Mouse (Mus musculus) neural tube, embryonic 11.5 days (tissue): ENCODE data around the gene Defb20. TPM values are rescaled to one million over a fixed set of nuclear protein-coding genes. Genes with fewer than 3 reads are reported as not detected.

Experiments used
- ATAC-seq: fragments of 200-750 bp; cut with Nextera tagmentation; 2 replicates; pipeline ENCODE4 v1.8.0; 2017; ENCODE audit warnings: moderate number of reproducible peaks, mild to moderate bottlenecking, moderate TSS enrichment, moderate library complexity; ENCODE audit not compliant: insufficient read depth, low FRiP score, low TSS enrichment
- DNase-seq: peaks from one replicate; pipeline ENCODE4 v3.0.0-alpha.2; 2015; ENCODE audit warnings: low spot score
- H3K27ac ChIP-seq: fragments of 300-500 bp; sonication (generic); 2 replicates; pipeline ENCODE4 v1.5.1; 2014; ENCODE audit warnings: low read depth, mild to moderate bottlenecking, low read length
- H3K27me3 ChIP-seq: fragments of 300-500 bp; sonication (generic); 2 replicates; pipeline ENCODE4 v1.6.1; 2014; ENCODE audit warnings: mild to moderate bottlenecking, low read length, mixed read lengths; ENCODE audit not compliant: control insufficient read depth, insufficient read depth
- H3K36me3 ChIP-seq: fragments of 300-500 bp; sonication (generic); 2 replicates; pipeline ENCODE4 v1.6.1; 2014; ENCODE audit warnings: mild to moderate bottlenecking, low read length, moderate library complexity, mixed read lengths; ENCODE audit not compliant: control insufficient read depth, insufficient read depth
- H3K4me1 ChIP-seq: fragments of 300-500 bp; sonication (generic); 2 replicates; pipeline ENCODE4 v1.6.1; 2014; ENCODE audit warnings: low read length, mixed read lengths; ENCODE audit not compliant: control insufficient read depth, insufficient read depth
- H3K4me2 ChIP-seq: fragments of 300-500 bp; sonication (generic); 2 replicates; pipeline ENCODE4 v1.6.1; 2014; ENCODE audit warnings: low read depth, mild to moderate bottlenecking, moderate library complexity
- H3K4me3 ChIP-seq: fragments of 300-500 bp; sonication (generic); 2 replicates; pipeline ENCODE4 v1.5.1; 2014; ENCODE audit warnings: low read depth, low read length
- H3K9ac ChIP-seq: fragments of 300-500 bp; sonication (generic); 2 replicates; pipeline ENCODE4 v1.6.1; 2014; ENCODE audit warnings: mild to moderate bottlenecking, low read length
- H3K9me3 ChIP-seq: fragments of 300-500 bp; sonication (generic); 2 replicates; pipeline ENCODE4 v1.6.1; 2016; ENCODE audit warnings: low read length; ENCODE audit not compliant: control insufficient read depth
- WGBS: fragments of 180-500 bp; shearing (Covaris S2); extraction: QIAGEN DNeasy Blood & Tissue Kit; methylation state at CpG from one replicate; pipeline ENCODE4 v1.1.7; 2014; 5-methylcytosine and 5-hydroxymethylcytosine counted together
- polyA plus RNA-seq: library from polyadenylated mRNA; unstranded; fragments of >200 nt; fragmentation: Nextera tagmentation; extraction: Ambion mirVana; gene quantifications from 2 replicates; pipeline ENCODE4 v1.2.1, GENCODE M21; 2014

Defb20 gene
- polyA plus RNA-seq, 1 experiment from 2014 or later, result not detected

- WGBS, result 88% methylated on average over 7 of the region's 7 CpGs
These were observed 4.9 kb downstream of the Defb20 start for GRCm38 (mm10) chr2:152481726-152482125.

GRCm38 (mm10) chr2:152487024-152487423, 10.2 kb downstream of the Defb20 start:
- Histone ChIP-seq H3K36me3 (no peaks in the 10 kb centered on the region), H3K27me3 (no peaks in the 10 kb centered on the region), H3K9ac (no peak overlapping the region), H3K9me3 (no peaks in the 10 kb centered on the region), H3K4me3 (no peak overlapping the region), H3K27ac (no peak overlapping the region), H3K4me1 (no peaks in the 10 kb centered on the region), H3K4me2 (no peak overlapping the region)
- ATAC-seq (no peak), DNase-seq (no peak)
- WGBS, result 75% methylated on average over 2 of the region's 2 CpGs

More at GRCm38 (mm10) chr2:152481726-152482125, 4.9 kb downstream of the Defb20 start:
- no peak overlapping the region for H3K9ac ChIP-seq
- no peak for DNase-seq
- no peak overlapping the region for H3K4me3 ChIP-seq
- H3K27ac ChIP-seq, result no peak overlapping the region
- no peaks in the 10 kb centered on the region for H3K36me3 ChIP-seq
- no peaks in the 10 kb centered on the region for H3K9me3 ChIP-seq
- no peak for ATAC-seq
- H3K27me3 ChIP-seq, result no peaks in the 10 kb centered on the region
- no peaks in the 10 kb centered on the region for H3K4me1 ChIP-seq
- no peak overlapping the region for H3K4me2 ChIP-seq

DNA sequence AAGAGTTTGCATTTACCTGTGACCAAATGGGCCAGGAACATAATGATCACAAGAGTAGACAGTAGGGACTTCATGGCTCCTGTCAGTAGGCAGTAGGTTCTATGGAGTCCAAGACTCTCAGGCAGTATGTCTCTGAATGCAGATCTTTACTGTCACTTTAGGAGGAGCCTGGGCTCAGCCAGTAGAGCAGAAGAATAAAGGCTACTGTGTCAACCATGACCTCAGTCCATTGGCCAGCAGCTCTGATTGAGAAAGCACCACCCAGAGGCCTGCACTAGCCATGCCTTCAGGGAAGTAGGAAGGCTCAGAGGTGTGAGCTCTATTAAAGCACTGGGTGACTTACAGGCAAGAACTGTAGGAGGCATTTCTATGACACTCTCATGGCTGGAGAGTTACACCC, 13.2 kb downstream of the Defb20 start, which contains the start of gene Defb22:
TSS of gene Defb22 (minus strand) at position 101 of the 400 bp plus-strand sequence.
- H3K27ac ChIP-seq, result no peak within 1 kb of the TSS
- H3K9me3 ChIP-seq, result no peaks in the 10 kb centered on the region
- DNase-seq (no peak), ATAC-seq (no peak)
- no peaks in the 10 kb centered on the region for H3K4me1 ChIP-seq
- H3K4me2 ChIP-seq, result no peak within 1 kb of the TSS
- no peaks in the 10 kb centered on the region for H3K27me3 ChIP-seq
- H3K4me3 ChIP-seq, result no peak within 1 kb of the TSS
- no peaks in the 10 kb centered on the region for H3K36me3 ChIP-seq
- no peak within 1 kb of the TSS for H3K9ac ChIP-seq

DNA sequence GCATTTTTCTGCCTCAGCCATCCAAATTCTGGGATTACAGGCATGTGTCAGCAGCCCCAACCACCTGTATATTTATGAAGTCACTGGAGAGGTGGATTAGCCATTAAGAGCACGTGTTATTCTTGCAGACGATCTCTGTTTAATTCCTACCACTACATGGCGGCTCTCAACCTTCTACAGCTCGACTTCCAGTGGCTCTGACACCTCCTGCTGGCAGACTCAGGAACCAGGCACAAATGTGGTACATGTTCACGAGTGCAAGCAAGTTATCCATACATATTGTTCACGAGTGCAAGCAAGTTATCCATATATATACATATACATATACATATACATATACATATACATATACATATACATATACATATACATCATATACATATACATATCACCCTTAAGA, 16.3 kb downstream of the Defb20 start:
- Histone ChIP-seq H3K4me2 (no peak overlapping the region), H3K27me3 (no peaks in the 10 kb centered on the region), H3K4me1 (no peaks in the 10 kb centered on the region), H3K9me3 (no peaks in the 10 kb centered on the region), H3K9ac (no peak overlapping the region), H3K36me3 (no peaks in the 10 kb centered on the region), H3K27ac (no peak overlapping the region), H3K4me3 (no peak overlapping the region)
- no peak for ATAC-seq
- DNase-seq, result no peak
- WGBS, result 73% methylated on average over 6 of the region's 6 CpGs

DNA sequence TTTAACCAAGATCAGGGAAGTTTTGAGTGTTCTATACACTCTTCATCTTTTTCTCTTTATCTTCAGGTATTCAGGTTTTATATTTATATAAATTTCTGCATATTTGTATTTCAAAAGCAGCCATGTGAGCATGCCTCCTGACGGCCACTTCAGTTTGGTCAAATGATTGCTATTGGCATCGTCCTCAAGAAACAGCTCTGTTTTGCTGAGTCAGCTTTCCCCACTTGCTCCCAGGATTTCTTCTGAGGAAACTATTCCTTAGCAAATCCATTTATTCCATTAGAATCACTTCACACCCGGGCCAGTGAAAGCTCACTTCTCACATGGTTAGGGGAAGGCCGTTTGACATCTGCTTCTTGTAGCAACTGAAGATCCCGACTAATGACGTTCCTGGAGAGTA, 21.2 kb downstream of the Defb20 start:
- ATAC-seq (no peak), DNase-seq (no peak)
- no peaks in the 10 kb centered on the region for H3K4me1 ChIP-seq
- no peaks in the 10 kb centered on the region for H3K27me3 ChIP-seq
- H3K4me2 ChIP-seq, result no peak overlapping the region
- H3K9ac ChIP-seq, result no peak overlapping the region
- no peak overlapping the region for H3K27ac ChIP-seq
- no peaks in the 10 kb centered on the region for H3K9me3 ChIP-seq
- H3K36me3 ChIP-seq, result no peaks in the 10 kb centered on the region
- no peak overlapping the region for H3K4me3 ChIP-seq
- WGBS, result 78% methylated on average over 6 of the region's 6 CpGs

GRCm38 (mm10) chr2:152500204-152500862, 23.5 kb downstream of the Defb20 start:
- no peak overlapping the region for H3K4me3 ChIP-seq
- 81% methylated on average over 7 of the region's 7 CpGs for WGBS

GRCm38 (mm10) chr2:152500863-152501229, 24.0 kb downstream of the Defb20 start:
- no peak overlapping the region for H3K4me3 ChIP-seq
- H3K27ac ChIP-seq, result no peak overlapping the region
- H3K9ac ChIP-seq, result no peak overlapping the region
- H3K9me3 ChIP-seq, result no peaks in the 10 kb centered on the region
- H3K4me1 ChIP-seq, result no peaks in the 10 kb centered on the region
- WGBS, result 81% methylated on average over 6 of the region's 6 CpGs
- no peaks in the 10 kb centered on the region for H3K27me3 ChIP-seq
- ATAC-seq (no peak), DNase-seq (no peak)
- no peaks in the 10 kb centered on the region for H3K36me3 ChIP-seq
- no peak overlapping the region for H3K4me2 ChIP-seq

More at GRCm38 (mm10) chr2:152500204-152500862, 23.5 kb downstream of the Defb20 start:
- Histone ChIP-seq H3K36me3 (no peaks in the 10 kb centered on the region), H3K4me2 (no peak overlapping the region), H3K4me1 (no peaks in the 10 kb centered on the region), H3K9me3 (no peaks in the 10 kb centered on the region), H3K27ac (no peak overlapping the region), H3K27me3 (no peaks in the 10 kb centered on the region), H3K9ac (no peak overlapping the region)
- ATAC-seq (no peak), DNase-seq (no peak)

DNA sequence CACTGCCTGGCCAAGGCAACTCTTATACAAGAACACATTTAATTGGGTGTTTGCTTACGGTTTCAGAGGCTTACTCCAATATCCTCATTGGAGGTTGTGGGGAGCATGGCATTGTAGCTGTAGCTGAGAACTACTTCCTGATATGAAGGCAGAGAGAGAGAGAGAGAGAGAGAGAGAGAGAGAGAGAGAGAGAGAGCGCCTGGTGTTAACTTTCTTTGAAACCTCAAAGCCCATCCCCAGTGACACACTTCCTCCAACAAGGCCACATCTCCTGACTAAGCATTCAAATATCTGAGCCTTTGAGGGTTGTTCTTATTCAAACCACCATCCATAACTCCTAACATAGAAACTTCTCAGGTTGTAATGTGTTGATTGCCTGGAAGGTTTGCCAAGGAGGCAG, 27.1 kb downstream of the Defb20 start:
- no peaks in the 10 kb centered on the region for H3K27me3 ChIP-seq
- WGBS, result 88% methylated on average over 2 of the region's 2 CpGs
- no peak overlapping the region for H3K9ac ChIP-seq
- DNase-seq (no peak), ATAC-seq (no peak)
- H3K4me2 ChIP-seq, result no peak overlapping the region
- no peaks in the 10 kb centered on the region for H3K9me3 ChIP-seq
- no peak overlapping the region for H3K27ac ChIP-seq
- no peak overlapping the region for H3K4me3 ChIP-seq
- no peaks in the 10 kb centered on the region for H3K4me1 ChIP-seq
- no peaks in the 10 kb centered on the region for H3K36me3 ChIP-seq

GRCm38 (mm10) chr2:152511592-152511991, 34.7 kb downstream of the Defb20 start, which contains the start of gene Defb26:
Gene Defb26 (minus strand): TSS chr2:152511692.
- Histone ChIP-seq H3K27ac (no peak within 1 kb of the TSS), H3K9ac (no peak within 1 kb of the TSS), H3K27me3 (no peaks in the 10 kb centered on the region), H3K4me3 (no peak within 1 kb of the TSS), H3K9me3 (no peaks in the 10 kb centered on the region), H3K4me1 (no peaks in the 10 kb centered on the region), H3K4me2 (no peak within 1 kb of the TSS), H3K36me3 (no peaks in the 10 kb centered on the region)
- ATAC-seq, result no peak
- no peak for DNase-seq
- 77% methylated on average over 1 of the region's 1 CpGs for WGBS
